Mouse (Mus musculus) midbrain, embryonic 12.5 days (tissue): ENCODE measurements at regions not wholly inside any gene's neighbourhood (a gene's known extent, or its start where the extent isn't known, plus 50 kb on each side); places are given as distances from the start of the nearest gene placed in this dataset.

Source experiments
- ATAC-seq: fragments of 200-750 bp; cut with Nextera tagmentation; 2 replicates; pipeline ENCODE4 v1.8.0; 2017; ENCODE audit warnings: low read depth, moderate TSS enrichment, moderate library complexity; ENCODE audit not compliant: low FRiP score
- H3K27ac ChIP-seq: fragments of 300-500 bp; sonication (generic); replicated peaks from 2 replicates; pipeline ENCODE4 v1.5.1; 2016; ENCODE audit warnings: mild to moderate bottlenecking
- H3K27me3 ChIP-seq: fragments of 300-500 bp; sonication (generic); 2 replicates; pipeline ENCODE4 v1.6.1; 2016; ENCODE audit warnings: mild to moderate bottlenecking
- H3K36me3 ChIP-seq: fragments of 300-500 bp; sonication (generic); 2 replicates; pipeline ENCODE4 v1.6.1; 2016
- H3K4me1 ChIP-seq: fragments of 300-500 bp; sonication (generic); 2 replicates; pipeline ENCODE4 v1.6.1; 2016
- H3K4me2 ChIP-seq: fragments of 300-500 bp; sonication (generic); replicated peaks from 2 replicates; pipeline ENCODE4 v1.6.1; 2016; ENCODE audit warnings: mild to moderate bottlenecking, moderate library complexity
- H3K4me3 ChIP-seq: fragments of 300-500 bp; sonication (generic); 2 replicates; pipeline ENCODE4 v1.5.1; 2016; ENCODE audit warnings: mild to moderate bottlenecking
- H3K9ac ChIP-seq: fragments of 300-500 bp; sonication (generic); replicated peaks from 2 replicates; pipeline ENCODE4 v1.6.1; 2016; ENCODE audit warnings: mild to moderate bottlenecking, moderate library complexity
- H3K9me3 ChIP-seq: fragments of 300-500 bp; sonication (generic); 2 replicates; pipeline ENCODE4 v1.6.1; 2016; ENCODE audit warnings: mild to moderate bottlenecking
- WGBS: fragments of 180-500 bp; shearing (Covaris S2); methylation state at CpG from one replicate; pipeline ENCODE4 v1.1.7; 2016; 5-methylcytosine and 5-hydroxymethylcytosine counted together

GRCm38 (mm10) chr10:117436308-117436874, 56.6 kb upstream of the Cpsf6 start:
- Histone ChIP-seq H3K27ac (no peak overlapping the region), H3K9ac (no peak overlapping the region), H3K27me3 (peaks cover 77% of the 10 kb centered on the region), H3K9me3 (0 out of 2 replicates have a peak, but pooled peaks cover 3% of the 10 kb centered on the region), H3K36me3 (no peaks in the 10 kb centered on the region), H3K4me2 (no peak overlapping the region), H3K4me1 (peaks cover 20% of the 10 kb centered on the region), H3K4me3 (no peak overlapping the region)
- WGBS = 64% methylated on average over 8 of the region's 8 CpGs
- no peak for ATAC-seq

GRCm38 (mm10) chr10:117435734-117436121, 55.9 kb upstream of the Cpsf6 start:
- Histone ChIP-seq H3K4me2 (peak overlapping the region; percentile 22), H3K9me3 (0 out of 2 replicates have a peak, but pooled peaks cover 3% of the 10 kb centered on the region), H3K27ac (no peak overlapping the region), H3K9ac (no peak overlapping the region), H3K36me3 (no peaks in the 10 kb centered on the region), H3K27me3 (peaks cover 82% of the 10 kb centered on the region), H3K4me3 (no peak overlapping the region), H3K4me1 (peaks cover 15% of the 10 kb centered on the region)
- 0 out of 2 replicates have a peak, but pooled peaks have one; percentile 32 for ATAC-seq
- 50% methylated on average over 12 of the region's 12 CpGs for WGBS

DNA sequence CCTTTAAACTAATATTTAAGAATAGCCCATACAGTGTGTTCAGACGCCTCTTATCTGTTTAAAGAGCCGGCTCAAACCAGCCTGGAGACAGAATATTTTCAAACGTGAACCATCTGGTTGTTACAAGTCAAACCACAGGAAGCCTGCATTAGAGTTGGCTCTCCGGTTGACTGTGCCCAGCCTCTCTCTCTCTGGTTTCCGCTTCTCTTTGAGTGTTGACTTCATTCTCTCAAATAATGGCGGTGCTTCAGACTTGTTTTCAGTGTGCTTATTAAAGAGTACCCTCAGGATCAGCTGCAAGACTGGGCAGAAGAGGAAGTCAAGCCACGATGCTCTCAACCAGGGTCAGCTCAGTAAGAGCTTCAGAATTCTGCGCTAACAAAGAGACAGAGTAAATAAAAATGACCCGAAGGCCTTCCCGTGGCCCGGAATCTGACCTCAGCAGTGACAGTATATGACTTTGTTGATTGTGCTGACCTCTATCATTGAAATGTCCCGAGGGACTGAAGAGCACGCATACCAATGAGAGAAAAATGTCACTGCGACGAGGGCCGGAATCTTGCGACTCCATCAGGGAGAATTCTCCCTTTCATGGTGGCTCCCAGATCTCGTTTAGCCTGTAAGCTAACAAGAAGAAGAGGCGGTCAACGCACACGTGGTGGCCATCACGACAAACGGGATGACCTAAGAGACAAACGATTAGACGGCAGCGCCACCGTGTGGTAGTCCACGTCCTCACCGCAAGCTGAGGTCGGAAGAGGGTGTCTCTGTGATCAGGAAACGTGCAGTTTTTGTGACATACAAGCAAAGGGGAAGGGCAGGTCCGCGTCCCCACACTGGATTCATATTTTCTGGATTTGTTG, 55.3 kb upstream of the Cpsf6 start:
- WGBS = 22% methylated on average over 33 of the region's 33 CpGs
- Histone ChIP-seq H3K27me3 (peaks cover 76% of the 10 kb centered on the region), H3K9ac (no peak overlapping the region; the same call in 1 of the 2 replicates)

DNA sequence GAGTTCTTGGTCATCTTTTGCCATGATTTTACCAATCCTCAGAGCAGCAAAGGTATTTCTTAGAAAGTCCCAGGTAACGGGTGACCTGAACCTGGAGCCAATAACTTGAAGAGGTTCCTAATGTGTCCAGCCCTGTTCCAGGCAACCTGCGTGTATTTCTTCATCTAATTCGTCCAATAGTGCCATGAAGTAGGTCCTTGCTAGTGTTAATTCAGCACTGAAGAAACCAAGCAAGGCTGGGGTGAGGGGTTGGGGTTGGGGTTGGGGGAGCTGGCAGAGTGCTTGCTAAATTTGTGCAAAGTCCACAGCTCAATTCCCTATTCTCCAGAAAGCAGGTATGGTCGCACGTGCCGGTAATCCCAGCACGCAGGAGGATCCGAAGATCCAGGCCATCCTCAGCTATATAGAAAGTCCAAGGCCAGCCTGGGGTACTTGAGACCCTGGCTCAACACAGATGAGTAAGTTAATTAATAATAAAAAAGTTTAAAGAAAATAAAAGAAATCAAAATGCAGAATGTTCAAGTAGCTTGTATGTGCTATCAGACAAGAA, 54.6 kb upstream of the Cpsf6 start:
- Histone ChIP-seq H3K9ac (no peak overlapping the region), H3K4me2 (no peak overlapping the region), H3K9me3 (no peaks in the 10 kb centered on the region), H3K27me3 (peaks cover 72% of the 10 kb centered on the region), H3K27ac (no peak overlapping the region), H3K4me3 (no peak overlapping the region), H3K4me1 (peaks cover 15% of the 10 kb centered on the region), H3K36me3 (no peaks in the 10 kb centered on the region)
- ATAC-seq = no peak
- 95% methylated on average over 8 of the region's 8 CpGs for WGBS

More for the DNA sequence above, 55.3 kb upstream of the Cpsf6 start:
- Histone ChIP-seq H3K27ac (no peak overlapping the region), H3K4me3 (0 out of 2 replicates have a peak overlapping the region, but pooled peaks have one; percentile 17), H3K4me2 (peak overlapping the region; percentile 48), H3K9me3 (0 out of 2 replicates have a peak, but pooled peaks cover 3% of the 10 kb centered on the region), H3K36me3 (no peaks in the 10 kb centered on the region), H3K4me1 (peaks cover 15% of the 10 kb centered on the region)
- ATAC-seq = peak; percentile 73; the same call in 1 of the 2 replicates

GRCm38 (mm10) chr10:117433547-117434292, 53.9 kb upstream of the Cpsf6 start:
- Histone ChIP-seq H3K4me2 (no peak overlapping the region), H3K36me3 (no peaks in the 10 kb centered on the region), H3K9me3 (no peaks in the 10 kb centered on the region), H3K4me1 (peaks cover 15% of the 10 kb centered on the region), H3K9ac (no peak overlapping the region), H3K4me3 (no peak overlapping the region), H3K27ac (no peak overlapping the region), H3K27me3 (peaks cover 66% of the 10 kb centered on the region)
- WGBS = 93% methylated on average over 12 of the region's 12 CpGs
- no peak for ATAC-seq

GRCm38 (mm10) chr10:117432871-117433546, 53.2 kb upstream of the Cpsf6 start:
- Histone ChIP-seq H3K27me3 (peaks cover 59% of the 10 kb centered on the region), H3K4me3 (no peak overlapping the region), H3K9me3 (no peaks in the 10 kb centered on the region), H3K9ac (no peak overlapping the region), H3K4me1 (peaks cover 15% of the 10 kb centered on the region), H3K36me3 (no peaks in the 10 kb centered on the region), H3K4me2 (peak overlapping the region; percentile 30; the same call in 1 of the 2 replicates), H3K27ac (no peak overlapping the region)
- ATAC-seq = no peak
- 94% methylated on average over 7 of the region's 7 CpGs for WGBS

DNA sequence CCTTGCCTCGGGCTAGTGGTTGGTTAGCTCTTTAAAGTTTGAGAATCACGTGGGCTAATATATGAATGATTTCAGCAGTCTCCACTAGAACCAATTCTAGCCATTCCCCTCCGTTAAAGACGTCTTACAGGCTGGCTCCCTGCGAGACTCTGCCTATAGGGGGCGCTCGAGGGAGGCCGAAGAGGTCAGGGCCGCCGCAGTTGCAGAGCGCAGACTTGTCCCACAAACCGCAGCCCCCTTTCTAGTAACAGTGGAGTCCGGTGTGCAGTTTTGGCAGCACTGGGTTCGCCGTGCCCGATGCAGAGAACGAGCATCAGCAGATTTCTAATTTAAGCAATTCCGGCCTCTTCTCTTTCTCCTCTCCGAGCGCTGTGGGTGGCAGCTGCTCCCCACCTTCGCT, 52.6 kb upstream of the Cpsf6 start:
- H3K4me1 ChIP-seq = peaks cover 15% of the 10 kb centered on the region
- WGBS = 10% methylated on average over 21 of the region's 21 CpGs
- H3K27ac ChIP-seq = no peak overlapping the region
- H3K4me3 ChIP-seq = no peak overlapping the region
- no peak overlapping the region for H3K9ac ChIP-seq
- no peaks in the 10 kb centered on the region for H3K9me3 ChIP-seq
- no peaks in the 10 kb centered on the region for H3K36me3 ChIP-seq
- H3K27me3 ChIP-seq = peaks cover 55% of the 10 kb centered on the region
- peak; percentile 38; the same call in 1 of the 2 replicates for ATAC-seq
- peak overlapping the region; percentile 30 for H3K4me2 ChIP-seq

- peaks cover 15% of the 10 kb centered on the region for H3K4me1 ChIP-seq
- no peak for ATAC-seq
- H3K9me3 ChIP-seq = no peaks in the 10 kb centered on the region
- peak overlapping the region; percentile 30; the same call in 1 of the 2 replicates for H3K4me2 ChIP-seq
- no peaks in the 10 kb centered on the region for H3K36me3 ChIP-seq
- no peak overlapping the region for H3K27ac ChIP-seq
- H3K9ac ChIP-seq = no peak overlapping the region
- no peak overlapping the region for H3K4me3 ChIP-seq
- peaks cover 53% of the 10 kb centered on the region for H3K27me3 ChIP-seq
- 58% methylated on average over 12 of the region's 12 CpGs for WGBS
Observed at GRCm38 (mm10) chr10:117431850-117432249, 52.0 kb upstream of the Cpsf6 start.

DNA sequence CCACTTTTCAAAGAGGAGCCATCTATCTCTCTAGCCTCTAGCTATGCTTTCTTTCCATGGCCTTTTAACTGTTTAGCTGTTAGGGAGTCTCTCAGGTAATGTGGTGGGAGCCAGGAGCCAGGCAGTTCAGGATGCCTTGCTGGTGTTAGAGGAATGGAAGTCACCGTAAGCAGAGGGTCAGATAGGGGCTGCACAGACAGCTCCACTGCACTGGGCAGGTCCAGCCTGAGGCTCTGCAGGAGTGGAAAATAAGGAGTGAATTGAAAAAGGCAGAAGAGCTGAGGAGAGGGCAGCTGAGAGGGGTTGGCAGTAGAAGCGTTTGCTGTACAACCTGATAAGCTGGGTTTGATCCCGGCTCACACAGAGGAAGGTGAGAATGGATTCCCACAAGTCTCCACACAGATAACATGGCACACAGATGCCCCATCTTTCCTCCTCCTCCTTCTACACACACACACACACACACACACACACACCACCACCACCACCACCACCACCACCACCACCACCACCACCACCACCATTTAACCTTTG, 51.3 kb upstream of the Cpsf6 start:
- Histone ChIP-seq H3K9ac (no peak overlapping the region), H3K27ac (no peak overlapping the region), H3K4me2 (no peak overlapping the region), H3K4me3 (no peak overlapping the region), H3K4me1 (peaks cover 18% of the 10 kb centered on the region), H3K36me3 (no peaks in the 10 kb centered on the region), H3K9me3 (no peaks in the 10 kb centered on the region), H3K27me3 (peaks cover 46% of the 10 kb centered on the region)
- 95% methylated on average over 3 of the region's 3 CpGs for WGBS
- ATAC-seq = no peak

DNA sequence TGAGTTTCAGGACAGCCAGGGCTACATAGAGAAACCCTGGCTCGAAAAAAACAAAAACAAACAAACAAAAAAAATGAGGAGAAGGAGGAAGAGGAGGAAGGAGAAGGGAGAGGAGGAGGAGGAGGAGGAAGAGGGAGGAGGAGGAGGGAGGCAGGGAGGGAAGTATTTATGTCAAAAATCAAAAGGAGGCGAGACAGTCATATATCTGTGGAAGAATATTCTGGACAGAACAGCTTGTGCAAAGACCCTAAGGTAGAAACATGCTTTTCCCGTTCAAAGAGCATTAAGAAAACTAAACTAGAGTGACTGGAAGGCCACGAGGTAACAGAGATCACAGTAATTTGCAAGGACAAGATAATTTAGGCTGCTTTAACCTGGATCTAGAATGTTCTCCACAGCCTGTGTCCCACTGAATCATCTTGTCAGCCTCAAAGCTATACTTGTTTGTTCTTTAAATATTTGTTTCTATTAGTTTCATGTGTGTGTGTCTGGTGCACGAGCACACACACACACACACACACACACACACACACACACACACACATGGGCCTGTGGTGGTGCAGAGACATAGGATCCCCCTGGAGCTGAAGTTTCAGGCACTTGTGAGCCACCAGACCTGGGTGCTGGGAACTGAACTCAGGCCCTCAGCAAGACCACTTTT, 50.5 kb upstream of the Cpsf6 start:
- Histone ChIP-seq H3K9ac (no peak overlapping the region), H3K36me3 (no peaks in the 10 kb centered on the region), H3K4me1 (peaks cover 21% of the 10 kb centered on the region), H3K9me3 (no peaks in the 10 kb centered on the region), H3K4me3 (no peak overlapping the region), H3K27ac (no peak overlapping the region), H3K27me3 (peaks cover 39% of the 10 kb centered on the region), H3K4me2 (no peak overlapping the region)
- 87% methylated on average over 5 of the region's 5 CpGs for WGBS
- no peak for ATAC-seq
